Mouse (Mus musculus): ENCODE measurements at regions not wholly inside any gene's neighbourhood (a gene's known extent, or its start where the extent isn't known, plus 50 kb on each side); places are given as distances from the start of the nearest gene placed in this dataset.

DNA sequence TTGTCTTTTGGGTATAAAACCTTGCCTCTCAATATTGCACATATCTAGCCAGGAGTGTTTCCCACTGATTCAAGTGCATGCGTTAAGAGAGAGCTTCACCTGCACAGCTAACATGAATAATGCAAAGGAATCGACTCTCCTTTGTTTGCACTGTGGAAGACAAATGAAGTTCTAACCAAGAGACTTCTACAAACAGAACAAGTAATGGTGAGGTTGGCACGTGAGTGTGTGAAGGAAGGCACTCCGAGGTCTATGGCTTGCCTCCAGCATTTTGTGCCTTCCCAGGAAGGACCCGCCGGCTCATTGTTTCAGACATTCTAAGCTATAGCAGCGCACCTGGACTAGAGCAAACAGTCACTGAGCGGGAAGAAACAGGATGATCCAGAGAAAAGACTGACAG, 238.5 kb upstream of the Gm5148 start:
- DNase-seq = no peak

DNA sequence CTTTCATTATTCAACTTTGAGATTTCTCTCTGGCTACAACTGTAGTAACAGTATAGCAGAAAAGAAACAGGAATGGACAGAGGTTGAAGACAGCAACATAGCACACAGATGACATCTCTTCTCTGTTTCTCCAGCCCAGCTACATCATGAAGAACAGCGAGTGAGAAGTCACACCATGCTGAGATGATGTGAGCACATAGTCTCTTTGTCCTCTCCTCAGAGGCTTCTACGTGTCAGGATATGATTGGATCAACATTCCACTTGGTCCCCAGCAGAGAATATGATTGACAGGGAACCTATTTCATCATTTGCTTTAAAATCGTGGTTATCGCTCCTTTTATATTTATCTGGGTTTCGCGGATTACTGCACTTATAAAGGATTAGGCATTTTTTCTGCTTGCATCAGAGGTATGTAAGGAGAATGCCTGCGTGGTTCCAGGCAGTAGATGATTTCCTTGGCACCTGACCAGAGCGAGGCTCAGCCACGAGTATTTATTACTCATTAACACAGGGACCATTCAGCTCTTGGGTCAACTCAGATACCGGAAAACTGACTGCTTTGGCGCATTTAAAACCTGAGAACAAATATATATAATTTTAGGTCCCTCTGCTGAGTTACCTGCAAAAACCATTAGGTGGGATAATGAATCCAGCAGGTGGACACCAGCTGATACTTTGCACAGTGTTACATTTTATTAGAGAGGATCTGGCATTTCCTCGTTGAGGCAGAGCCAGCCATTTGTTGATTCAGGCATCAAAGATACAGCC, 237.9 kb upstream of the Gm5148 start:
- peak; percentile 85 for DNase-seq

DNA sequence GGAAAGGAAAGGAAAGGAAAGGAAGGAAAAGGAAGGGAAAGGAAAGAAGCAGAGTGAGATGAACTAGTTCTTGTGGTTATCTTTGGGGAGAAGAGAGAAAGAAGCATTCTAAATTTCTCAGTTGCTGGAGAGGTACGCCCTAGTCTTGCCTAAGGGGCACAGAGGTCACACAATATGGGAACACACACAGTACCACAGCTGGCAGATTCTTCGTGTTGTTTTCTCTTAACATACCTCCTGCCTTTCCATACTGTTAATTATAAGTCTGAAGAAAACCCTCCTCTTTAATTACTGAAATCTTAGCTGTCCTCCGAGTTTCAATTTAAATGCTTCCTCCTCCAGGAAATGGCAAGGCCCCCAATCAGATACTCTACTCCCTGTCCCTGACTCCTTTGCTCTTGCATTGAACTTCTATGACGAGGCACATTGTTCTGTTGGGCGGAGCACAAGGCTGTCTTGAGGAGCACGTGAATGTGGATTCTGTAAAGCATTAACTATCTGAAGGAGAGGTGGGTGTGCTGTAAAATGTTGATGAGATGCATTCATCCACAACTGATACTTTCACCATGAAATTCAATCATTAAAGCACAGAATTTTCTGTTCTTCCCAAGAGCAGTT, 234.2 kb upstream of the Gm5148 start:
- DNase-seq = no peak

DNA sequence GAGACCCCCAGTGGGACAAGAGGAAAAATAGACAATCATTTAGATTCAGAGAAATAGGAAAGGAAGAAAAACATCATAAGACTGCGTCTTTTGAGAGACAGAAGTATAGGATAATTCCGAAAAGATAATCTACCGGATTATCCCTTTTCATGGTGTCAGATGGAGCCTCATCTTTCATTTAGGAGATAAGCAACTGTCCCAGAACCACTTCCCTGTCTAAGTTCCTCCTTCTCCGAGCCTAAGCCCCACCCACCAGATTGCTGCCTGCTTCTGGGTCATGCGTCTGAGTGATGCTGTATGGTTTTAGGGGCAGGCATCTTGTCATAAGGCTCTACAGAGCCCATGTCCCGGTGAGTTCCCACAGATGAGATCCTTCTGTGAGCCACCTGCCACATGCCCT, 232.3 kb upstream of the Gm5148 start:
- no peak for DNase-seq

- peak; percentile 64 for DNase-seq
These were observed 228.6 kb upstream of the Gm5148 start for GRCm38 (mm10) chr3:37952891-37953290.

DNA sequence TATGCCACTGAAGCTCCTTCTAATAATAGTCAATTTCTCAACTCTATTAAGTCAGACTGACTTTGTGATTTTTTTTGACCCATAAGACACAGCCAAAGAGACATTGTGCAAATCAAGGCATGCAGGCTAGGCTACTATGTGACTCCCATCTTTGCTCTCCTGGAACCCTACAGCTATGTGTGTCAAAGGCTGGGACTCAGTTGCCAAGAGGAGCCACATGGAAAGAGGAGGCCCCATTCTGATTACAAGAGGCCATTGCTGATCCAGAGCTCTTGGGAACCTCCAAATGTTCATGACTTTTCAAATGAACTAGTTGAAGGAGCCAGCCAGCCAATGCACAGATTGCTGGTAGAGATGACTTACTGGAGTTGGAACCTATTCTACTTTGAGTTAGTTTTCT, 228.0 kb upstream of the Gm5148 start:
- no peak for DNase-seq

DNA sequence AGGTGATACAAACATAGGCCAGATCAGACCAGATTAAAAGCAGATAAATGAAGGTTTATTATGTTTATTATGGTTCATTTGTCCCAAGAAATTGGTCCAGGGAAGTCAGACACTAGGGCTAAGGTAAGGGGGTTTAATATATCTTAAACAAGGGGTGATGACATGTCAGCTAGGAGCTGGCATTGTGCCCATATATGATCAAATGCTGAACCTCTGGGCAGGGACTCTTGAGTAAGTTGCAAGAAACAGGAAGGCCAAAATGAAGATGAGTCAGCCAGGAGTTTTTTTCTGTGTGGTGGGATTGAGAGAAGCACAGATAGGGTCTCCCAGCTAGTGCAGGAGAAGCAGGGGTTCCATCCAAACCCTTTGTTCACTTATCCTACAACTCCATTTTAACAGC, 219.4 kb upstream of the Gm5148 start:
- no peak for DNase-seq

DNA sequence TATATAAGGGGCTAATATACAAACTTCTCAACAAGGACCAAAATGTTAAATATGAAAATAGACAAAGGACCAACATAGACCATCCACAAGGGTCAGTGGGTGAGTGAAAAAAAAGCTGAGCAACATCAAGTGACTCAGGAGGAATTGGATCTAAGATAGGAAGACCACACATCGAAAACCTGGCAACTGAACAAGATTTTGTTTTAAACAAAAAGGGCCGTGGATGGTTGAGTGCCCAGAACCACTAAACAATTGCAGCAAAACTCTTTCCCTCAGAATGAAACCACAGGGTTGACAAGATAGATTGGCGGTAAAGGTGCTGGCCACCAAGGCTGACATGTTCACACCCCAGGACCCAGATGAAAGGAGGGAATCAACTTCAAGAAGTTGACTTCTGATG, 215.7 kb upstream of the Gm5148 start:
- DNase-seq = no peak

- no peak for DNase-seq
These were observed 214.6 kb upstream of the Gm5148 start for GRCm38 (mm10) chr3:37938870-37939269.

DNA sequence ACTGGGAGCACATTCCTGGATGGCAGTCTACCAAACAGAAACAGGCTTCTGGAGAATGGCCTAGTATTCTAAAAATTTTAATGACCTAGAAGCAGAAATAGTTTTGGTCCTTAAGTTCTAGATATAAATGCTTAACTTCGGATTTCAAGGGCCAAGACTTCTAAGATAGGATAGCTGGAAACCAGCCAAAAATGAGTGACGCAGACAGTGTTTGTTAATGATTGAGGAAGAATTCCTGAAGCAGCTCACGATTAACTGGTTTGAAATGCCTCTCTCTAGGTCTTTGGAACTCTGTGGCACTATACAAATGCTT, 213.9 kb upstream of the Gm5148 start:
- DNase-seq = peak; percentile 89

DNA sequence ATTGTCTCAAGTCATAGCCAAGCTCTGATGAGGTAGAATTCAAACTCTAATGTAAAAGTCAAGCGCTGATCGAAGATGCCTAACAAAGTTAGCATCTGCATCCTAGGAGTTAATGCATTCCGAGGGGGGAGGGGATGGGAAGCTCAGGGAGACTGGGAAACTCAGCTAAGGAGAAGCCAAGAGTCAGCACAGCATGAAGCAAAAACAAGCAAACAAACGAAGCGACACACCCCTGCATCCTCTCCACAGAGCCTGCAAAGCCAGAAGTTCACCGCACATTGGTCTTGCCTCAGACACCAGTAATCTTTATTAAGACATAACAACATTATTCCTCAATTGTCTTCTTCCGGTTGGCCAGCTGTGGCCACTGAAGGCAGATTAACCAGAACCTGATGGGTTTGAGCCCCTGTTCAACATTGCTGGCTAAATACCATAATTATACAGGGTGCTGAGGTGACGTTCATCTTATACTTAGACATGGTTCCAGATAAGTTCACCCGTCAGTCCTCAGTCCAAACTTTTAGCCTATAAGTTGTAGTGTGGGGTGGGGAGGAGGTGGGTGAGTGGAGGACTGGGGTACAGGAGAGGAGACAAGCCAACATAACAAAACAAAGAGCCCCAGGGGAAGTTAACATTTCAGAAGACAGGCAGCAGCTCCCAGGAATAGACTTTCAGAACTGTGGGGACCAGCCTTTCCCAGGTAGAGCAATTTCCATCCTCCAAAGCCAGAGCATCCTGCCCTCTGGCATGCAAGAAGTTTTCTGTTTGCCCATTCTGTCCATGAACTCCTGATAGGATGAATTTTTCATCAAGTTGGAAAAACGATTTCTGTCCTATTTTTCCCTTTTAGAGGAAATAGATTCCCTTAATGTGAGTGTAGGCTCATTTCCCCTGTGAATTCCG, 213.3 kb upstream of the Gm5148 start:
- peak; percentile 65 for DNase-seq

DNA sequence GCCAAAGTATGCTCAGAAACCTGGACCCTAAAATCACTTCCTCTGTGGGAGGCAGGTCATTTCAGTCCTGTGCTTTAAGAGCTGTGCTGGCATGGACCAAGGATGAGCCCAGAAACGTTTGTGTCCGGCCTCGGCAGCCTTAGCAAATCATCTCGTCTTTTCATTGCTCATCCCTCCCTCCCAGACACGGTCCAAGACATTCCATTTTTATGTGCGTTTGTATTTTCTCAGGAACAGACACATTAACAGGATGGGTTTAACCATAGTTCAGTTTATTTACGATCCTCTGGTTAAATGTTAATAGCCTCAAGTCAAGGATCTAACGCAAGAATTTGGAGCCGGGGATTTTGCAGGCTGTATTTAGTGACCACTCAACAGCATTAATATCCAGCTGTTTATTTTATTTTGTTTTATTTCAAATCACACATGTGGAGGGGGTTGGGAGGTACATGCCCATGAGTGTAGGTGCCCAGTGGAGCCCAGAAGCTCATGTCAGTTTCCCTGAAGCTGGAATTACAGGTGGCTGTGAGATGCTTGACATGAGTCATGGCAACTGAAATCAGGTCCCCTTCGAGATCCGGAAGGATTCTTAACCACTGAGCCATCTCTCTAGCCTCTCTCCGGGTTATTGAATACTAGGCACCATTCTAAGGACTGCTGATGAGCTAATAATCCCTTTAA, 212.1 kb upstream of the Gm5148 start:
- DNase-seq = peak; percentile 85

DNA sequence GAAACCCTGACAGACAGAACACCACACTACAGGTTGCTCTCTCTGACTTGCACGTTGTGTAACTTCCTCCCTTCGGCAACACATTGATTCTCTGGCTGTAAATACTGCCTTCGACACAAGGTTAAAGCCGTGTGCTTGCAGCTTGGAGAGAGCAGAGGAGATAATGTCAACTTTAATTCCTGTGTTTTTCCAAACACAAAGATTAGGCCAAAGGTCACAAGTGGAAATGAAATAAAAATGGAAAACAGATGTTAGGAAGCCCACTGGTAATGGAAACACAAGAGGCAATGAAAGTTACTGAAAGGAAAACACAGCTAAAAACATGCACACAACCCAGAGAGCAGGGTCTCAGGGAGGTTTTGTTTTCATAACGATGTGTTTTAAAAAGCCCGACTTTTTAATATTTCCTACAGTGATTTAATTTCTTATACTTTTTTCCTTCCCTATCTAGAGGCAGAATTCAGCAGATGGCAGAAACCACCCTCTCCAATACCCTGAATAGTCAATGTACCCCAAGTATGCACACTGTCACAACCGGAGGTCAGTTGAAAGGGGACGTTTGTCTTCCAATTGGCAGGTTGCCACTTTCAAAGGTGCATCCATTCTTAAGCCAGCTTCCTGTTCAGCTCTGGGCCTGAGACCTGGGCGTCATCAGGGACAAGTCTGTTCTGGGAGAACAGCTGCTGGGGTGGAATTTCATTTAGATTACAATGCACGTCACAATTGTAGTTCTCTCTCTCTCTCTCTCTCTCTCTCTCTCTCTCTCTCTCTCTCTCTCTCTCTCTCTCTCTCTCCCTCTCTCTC, 210.8 kb upstream of the Gm5148 start:
- DNase-seq = peak; percentile 80

DNA sequence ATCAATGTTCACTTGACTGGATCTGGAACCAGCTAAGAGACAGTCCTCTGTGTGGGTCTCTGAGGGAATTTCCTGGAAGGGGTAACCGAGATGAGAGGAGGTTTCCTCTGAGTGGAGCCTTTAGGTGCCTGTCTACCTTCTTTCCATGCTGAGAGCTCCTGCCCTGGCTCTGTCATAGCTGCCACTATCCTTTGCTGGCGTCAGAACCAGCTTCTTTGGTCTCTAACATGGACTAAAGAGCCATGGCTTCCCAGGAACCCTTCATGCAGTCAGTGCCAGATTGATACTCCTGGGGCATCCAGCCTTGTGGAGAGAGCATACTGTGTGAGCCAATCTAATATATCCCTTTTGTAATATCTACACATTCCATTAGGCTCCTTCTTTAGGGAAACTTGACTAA, 209.9 kb upstream of the Gm5148 start:
- no peak for DNase-seq

DNA sequence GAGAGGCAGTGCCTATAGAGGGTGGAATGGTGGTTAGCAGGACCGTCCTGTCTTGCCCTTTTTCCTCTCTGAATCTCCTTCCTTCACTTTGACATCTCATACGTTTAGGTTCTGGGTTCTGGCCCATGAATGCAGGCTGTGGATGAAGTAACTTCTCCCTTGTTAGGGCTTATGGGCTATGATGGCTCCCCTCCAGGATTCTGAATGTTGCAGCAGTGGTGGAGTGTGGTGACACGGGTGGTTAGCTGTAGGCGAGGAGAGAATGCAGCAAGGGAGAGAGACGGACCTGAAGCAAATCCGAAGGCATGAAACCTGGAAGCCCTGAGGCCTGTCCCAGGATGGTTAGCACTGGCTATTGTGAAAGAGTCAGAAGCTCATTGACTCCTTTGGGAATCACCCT, 204.4 kb upstream of the Gm5148 start:
- DNase-seq = no peak

- DNase-seq = peak; percentile 27
These were observed 195.3 kb upstream of the Gm5148 start for GRCm38 (mm10) chr3:37919450-37920156.

GRCm38 (mm10) chr3:37916786-37917479, 192.6 kb upstream of the Gm5148 start:
- peak; percentile 75 for DNase-seq

GRCm38 (mm10) chr3:37916281-37916680, 192.0 kb upstream of the Gm5148 start:
- peak; percentile 55 for DNase-seq

DNA sequence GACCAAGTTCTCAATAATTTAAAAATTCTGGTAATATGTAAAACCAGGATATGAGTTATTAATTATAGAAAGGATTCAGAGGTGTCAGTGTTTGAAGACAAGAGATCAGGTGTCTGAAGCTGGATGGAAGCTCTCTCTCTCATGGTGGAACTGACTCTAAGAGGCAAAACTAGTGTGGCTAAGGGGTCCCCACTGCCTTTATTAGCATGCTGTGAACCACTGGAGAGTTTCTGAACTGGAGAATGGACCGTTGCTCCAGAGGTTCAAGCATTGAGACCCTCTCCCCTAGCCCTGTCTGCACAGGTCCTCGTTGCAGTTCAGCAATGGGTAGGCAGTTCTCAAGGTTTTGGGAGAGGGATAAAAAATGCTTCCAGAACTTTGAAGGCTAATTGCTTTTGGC, 191.4 kb upstream of the Gm5148 start:
- no peak for DNase-seq

- no peak for DNase-seq
These were observed 189.8 kb upstream of the Gm5148 start for GRCm38 (mm10) chr3:37914136-37914535.

DNA sequence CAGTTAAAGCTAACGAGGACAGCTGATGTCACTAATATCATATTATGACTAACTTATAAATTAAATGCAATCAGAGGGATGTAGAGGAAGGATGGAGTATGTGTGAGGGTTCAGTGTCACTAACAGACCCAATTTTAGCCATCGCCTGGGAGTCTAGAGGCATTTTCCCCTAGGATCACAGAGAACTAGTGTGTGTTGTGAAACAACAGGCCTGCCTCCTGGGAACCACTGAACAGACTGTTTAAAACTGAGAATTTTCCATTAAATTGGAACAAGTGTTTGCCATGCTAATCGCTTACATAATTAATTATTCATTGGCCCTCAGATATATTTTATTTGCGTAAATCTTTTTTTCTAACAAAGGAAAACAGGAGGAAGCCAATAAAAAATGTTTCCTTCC, 185.5 kb upstream of the Gm5148 start:
- DNase-seq = no peak
